Mouse (Mus musculus) c-Kit-positive CD71-negative TER-119-negative erythroid progenitor cells, embryonic 14.5 days (primary cell): Measurements from ENCODE around the gene Slc9a7.

Experiments
- DNase-seq: peaks from one replicate; pipeline ENCODE4 v3.0.0-alpha.2; 2013; ENCODE audit warnings: low read depth

The Slc9a7 gene

GRCm38 (mm10) chrX:20157519-20157918 is 134.1 kb downstream of the Slc9a7 start:
- no peak for DNase-seq

- no peak for DNase-seq
Observed at GRCm38 (mm10) chrX:20129466-20129865, 162.1 kb downstream of the Slc9a7 start.

- no peak for DNase-seq
Observed at GRCm38 (mm10) chrX:20128951-20129350, 162.7 kb downstream of the Slc9a7 start.

- no peak for DNase-seq
Observed at GRCm38 (mm10) chrX:20125481-20125880, 166.1 kb downstream of the Slc9a7 start.

GRCm38 (mm10) chrX:20117717-20118116 is 173.9 kb downstream of the Slc9a7 start:
- DNase-seq = no peak

- DNase-seq = no peak
Observed at GRCm38 (mm10) chrX:20070196-20070595, 221.4 kb downstream of the Slc9a7 start.

- DNase-seq = no peak
Observed at GRCm38 (mm10) chrX:20066636-20067035, 225.0 kb downstream of the Slc9a7 start.

- DNase-seq = no peak
Observed at GRCm38 (mm10) chrX:20061764-20062480, 229.7 kb downstream of the Slc9a7 start.

- no peak for DNase-seq
Observed at GRCm38 (mm10) chrX:20060769-20061315, 230.8 kb downstream of the Slc9a7 start.

- no peak for DNase-seq
Observed at GRCm38 (mm10) chrX:20060096-20060768, 231.4 kb downstream of the Slc9a7 start.

GRCm38 (mm10) chrX:20059381-20059971 is 232.1 kb downstream of the Slc9a7 start, which contains the start of gene Chst7:
Gene Chst7, plus strand, starts transcription at chrX:20059560.
- no peak for DNase-seq
